Mouse (Mus musculus) bone marrow macrophage, adult 2 months (primary cell): Measurements from ENCODE around the gene Kif1c. TPM values are rescaled to one million over a fixed set of nuclear protein-coding genes. Genes with fewer than 3 reads are reported as not detected.

Experiments used
- H3K27ac ChIP-seq: 2 replicates; pipeline ENCODE4 v1.5.1; 2012; ENCODE audit warnings: low read depth, low read length; ENCODE audit not compliant: insufficient read depth
- H3K4me1 ChIP-seq: 2 replicates; pipeline ENCODE4 v1.6.1; 2012; ENCODE audit warnings: low read length; ENCODE audit not compliant: control insufficient read depth, insufficient read depth
- H3K4me3 ChIP-seq: 2 replicates; pipeline ENCODE4 v1.5.1; 2012; ENCODE audit warnings: mild to moderate bottlenecking, low read length, moderate library complexity; ENCODE audit not compliant: insufficient read depth
- CTCF ChIP-seq: IDR thresholded peaks from 2 replicates; pipeline ENCODE4 v1.5.1; 2012; ENCODE audit warnings: low read depth, mild to moderate bottlenecking, low read length, moderate library complexity
- POLR2A ChIP-seq: IDR thresholded peaks from 2 replicates; pipeline ENCODE4 v1.6.1; 2012; ENCODE audit warnings: mild to moderate bottlenecking, low read depth, low read length, borderline replicate concordance
- polyA plus RNA-seq: library from polyadenylated mRNA; stranded (reverse); fragments of >200 nt; gene quantifications from 2 replicates; pipeline ENCODE4 v1.2.4, GENCODE M21; 2012; ENCODE audit not compliant: missing spikeins, insufficient read depth, insufficient read length

Kif1c gene
- polyA plus RNA-seq, 1 experiment: 57.9 TPM

DNA sequence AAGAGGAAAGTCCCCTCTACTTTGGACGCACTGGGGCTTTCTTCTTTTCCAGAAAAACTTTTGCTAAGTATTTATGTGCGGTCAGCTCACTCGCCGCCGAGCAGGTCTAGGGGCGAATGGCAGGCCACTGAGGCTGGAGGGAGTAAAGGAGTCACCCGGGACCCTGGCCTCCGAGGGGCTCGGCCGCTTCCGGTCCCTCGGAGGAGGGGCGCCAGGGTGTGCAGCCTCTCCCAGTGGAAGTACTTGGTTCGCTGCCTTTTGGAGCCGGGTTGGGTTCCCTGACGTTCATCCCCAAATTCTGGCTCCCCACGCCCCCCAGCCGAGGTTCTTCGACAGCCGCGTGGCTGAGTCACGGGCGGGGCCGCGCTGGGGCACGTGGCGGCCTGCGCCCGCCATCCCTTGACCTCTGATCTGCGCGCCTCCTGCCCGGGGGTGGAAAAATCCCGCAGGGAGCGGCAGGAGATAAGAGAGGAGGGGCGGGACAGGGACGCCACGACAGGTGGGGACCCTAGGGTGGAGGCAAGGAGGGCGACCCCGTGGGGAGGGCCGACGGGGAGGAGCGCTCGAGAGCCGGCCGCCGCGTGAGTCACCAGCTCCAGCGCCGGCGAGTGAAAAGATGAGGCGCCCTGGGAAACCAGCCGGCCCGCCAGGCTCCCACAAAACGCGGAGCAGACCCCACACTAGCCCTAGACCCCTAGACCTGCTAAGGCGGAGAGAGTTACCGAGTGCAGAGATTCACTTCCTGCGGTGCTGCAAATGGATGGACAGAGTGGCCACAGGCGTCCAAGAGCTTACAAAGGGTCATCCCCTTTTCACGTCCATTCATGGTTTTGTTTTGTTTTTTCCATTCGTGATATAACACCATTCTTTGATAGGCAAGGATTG is 44.5 kb upstream of the Kif1c start:
- TF ChIP-seq POLR2A (no peak), CTCF (no peak)
- H3K4me1 ChIP-seq: peaks cover 35% of the 10 kb centered on the region
- H3K4me3 ChIP-seq: peak overlapping the region; percentile 84
- peak overlapping the region; percentile 97 for H3K27ac ChIP-seq

DNA sequence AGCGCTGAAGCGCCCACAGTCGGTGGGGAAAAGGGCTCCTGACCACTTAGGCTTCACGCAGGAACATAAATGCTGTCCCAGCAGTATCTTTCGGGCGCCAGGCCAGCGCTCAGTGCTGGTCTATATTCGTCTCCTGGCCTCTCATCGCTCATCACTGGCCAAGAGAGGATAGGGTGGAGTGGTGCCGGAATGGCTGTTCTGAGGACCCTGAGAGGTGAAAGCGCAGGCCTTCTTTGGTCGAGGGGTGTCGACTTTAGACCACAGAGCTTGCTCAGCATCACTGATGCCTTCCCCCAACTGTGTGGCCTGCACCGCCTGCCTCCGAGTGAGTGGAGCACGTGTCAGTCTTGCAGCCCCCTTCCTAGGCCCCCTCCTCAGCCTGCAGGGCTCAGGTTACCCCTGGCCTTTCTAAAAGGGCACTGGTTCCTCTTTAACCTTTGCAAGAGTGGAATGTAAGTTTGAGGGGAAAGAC is 43.9 kb upstream of the Kif1c start:
- Histone ChIP-seq H3K4me1 (peaks cover 32% of the 10 kb centered on the region), H3K27ac (peak overlapping the region; percentile 97), H3K4me3 (peak overlapping the region; percentile 84)
- TF ChIP-seq CTCF: no peak
- TF ChIP-seq POLR2A: no peak

DNA sequence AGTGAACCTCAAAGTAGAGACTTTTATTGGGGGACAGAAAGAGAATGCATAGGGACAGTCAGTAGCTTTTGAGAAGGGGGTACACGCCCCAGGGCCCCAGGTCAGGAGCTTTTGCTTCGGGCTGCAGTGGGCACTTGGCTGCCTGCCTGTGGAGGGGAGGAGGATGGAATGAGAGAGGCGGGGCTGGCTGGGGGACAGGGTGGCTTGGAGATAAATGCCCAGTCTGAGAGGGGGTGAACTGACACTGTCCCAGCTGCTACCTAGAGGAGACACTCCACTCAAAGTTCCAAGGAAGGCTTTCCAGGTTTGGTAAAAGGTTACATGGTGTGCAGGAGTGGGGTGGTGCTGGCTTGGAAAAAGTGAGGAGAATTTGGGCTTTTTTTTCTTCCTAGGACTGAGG is 43.4 kb upstream of the Kif1c start, which contains the start of gene Eno3:
Gene Eno3 (plus strand): TSS at position 239 of the 400 bp plus-strand sequence.
- H3K4me3 ChIP-seq: peak within 1 kb of the TSS; percentile 84
- peak within 1 kb of the TSS; percentile 97 for H3K27ac ChIP-seq
- peaks cover 32% of the 10 kb centered on the region for H3K4me1 ChIP-seq
- TF ChIP-seq CTCF: no peak
- no peak for TF ChIP-seq POLR2A

GRCm38 (mm10) chr11:70657573-70657972 is 42.8 kb upstream of the Kif1c start:
- Histone ChIP-seq H3K27ac (no peak overlapping the region), H3K4me1 (peaks cover 33% of the 10 kb centered on the region), H3K4me3 (no peak overlapping the region)
- no peak for TF ChIP-seq CTCF
- TF ChIP-seq POLR2A: no peak

DNA sequence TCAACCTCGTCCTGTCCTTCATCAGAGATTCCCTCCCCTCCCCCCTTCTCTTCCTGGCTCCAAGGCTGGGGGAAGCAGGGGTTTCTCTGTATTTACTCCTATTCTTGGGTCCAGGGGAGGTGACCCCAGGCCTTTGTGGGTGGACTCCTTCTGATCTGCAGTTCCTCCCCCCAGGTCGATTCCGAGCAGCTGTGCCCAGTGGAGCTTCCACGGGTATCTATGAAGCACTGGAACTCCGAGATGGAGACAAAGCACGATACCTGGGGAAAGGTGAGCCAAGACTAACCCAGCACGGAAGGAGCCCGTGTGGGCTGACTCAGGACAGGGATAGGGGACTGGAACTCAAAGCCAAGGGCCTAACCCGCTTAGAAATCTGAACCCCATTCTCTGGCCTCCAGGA is 42.4 kb upstream of the Kif1c start:
- H3K4me3 ChIP-seq: no peak overlapping the region

DNA sequence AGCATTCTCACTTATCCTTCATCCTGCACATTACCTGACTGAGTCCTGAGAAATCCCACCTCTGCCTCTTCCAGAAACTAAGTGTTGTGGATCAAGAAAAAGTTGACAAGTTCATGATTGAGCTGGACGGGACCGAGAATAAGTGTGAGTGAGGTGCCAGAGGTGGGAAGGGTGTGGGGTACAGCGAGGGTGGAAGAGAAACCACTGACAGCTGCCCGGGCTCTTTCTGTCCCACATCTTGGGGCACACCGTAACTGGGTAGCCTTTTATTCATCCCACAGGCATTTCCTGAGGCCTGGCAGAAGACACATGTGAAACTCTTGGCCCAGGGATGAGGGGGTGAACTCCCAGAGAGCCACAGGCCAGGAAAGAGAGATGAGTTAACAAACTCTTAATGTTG is 41.8 kb upstream of the Kif1c start:
- H3K4me3 ChIP-seq: no peak overlapping the region
- no peak overlapping the region for H3K27ac ChIP-seq
- TF ChIP-seq POLR2A (no peak), CTCF (no peak)
- peaks cover 38% of the 10 kb centered on the region for H3K4me1 ChIP-seq

More for the DNA sequence above, 42.4 kb upstream of the Kif1c start:
- TF ChIP-seq POLR2A: no peak
- TF ChIP-seq CTCF: no peak
- peaks cover 37% of the 10 kb centered on the region for H3K4me1 ChIP-seq
- no peak overlapping the region for H3K27ac ChIP-seq

DNA sequence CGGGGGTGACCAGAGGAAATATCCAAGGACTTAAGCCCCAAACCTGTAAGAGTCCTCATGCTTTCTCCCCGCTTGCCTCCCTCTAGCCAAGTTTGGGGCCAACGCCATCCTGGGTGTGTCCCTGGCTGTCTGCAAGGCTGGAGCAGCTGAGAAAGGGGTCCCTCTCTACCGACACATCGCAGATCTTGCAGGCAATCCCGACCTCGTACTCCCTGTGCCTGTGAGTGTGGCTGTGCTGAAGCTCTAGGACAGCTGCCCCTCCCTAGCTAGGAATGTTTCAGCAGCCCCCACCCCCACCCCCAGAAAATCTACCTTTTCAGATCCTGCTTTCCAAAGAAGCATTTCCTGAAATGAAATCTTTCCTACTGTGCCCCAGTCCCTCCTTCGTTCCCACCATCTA is 41.4 kb upstream of the Kif1c start:
- no peak overlapping the region for H3K4me3 ChIP-seq
- H3K27ac ChIP-seq: no peak overlapping the region
- peaks cover 38% of the 10 kb centered on the region for H3K4me1 ChIP-seq
- TF ChIP-seq CTCF (no peak), POLR2A (no peak)

DNA sequence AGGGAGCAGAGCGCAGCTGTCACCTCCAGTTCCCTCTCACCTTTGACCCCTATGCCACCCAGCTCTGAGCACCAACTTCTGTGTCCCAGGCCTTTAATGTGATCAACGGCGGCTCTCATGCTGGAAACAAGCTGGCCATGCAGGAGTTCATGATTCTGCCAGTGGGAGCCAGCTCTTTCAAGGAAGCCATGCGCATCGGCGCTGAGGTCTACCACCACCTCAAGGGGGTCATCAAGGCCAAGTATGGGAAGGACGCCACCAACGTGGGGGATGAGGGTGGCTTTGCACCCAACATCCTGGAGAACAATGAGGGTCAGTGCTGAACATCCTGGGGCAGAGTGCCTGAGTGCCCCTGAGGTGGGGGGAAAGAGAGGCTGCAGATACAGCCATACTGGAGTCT is 39.8 kb upstream of the Kif1c start:
- Histone ChIP-seq H3K4me3 (no peak overlapping the region), H3K27ac (no peak overlapping the region), H3K4me1 (peaks cover 38% of the 10 kb centered on the region)
- TF ChIP-seq POLR2A (no peak), CTCF (no peak)

GRCm38 (mm10) chr11:70663101-70663500 is 37.2 kb upstream of the Kif1c start:
- TF ChIP-seq POLR2A (no peak), CTCF (no peak)
- H3K27ac ChIP-seq: no peak overlapping the region
- peaks cover 37% of the 10 kb centered on the region for H3K4me1 ChIP-seq

GRCm38 (mm10) chr11:70663957-70664356 is 36.4 kb upstream of the Kif1c start:
- no peak overlapping the region for H3K4me3 ChIP-seq
- peaks cover 29% of the 10 kb centered on the region for H3K4me1 ChIP-seq
- H3K27ac ChIP-seq: no peak overlapping the region
- TF ChIP-seq CTCF (no peak), POLR2A (no peak)

More at GRCm38 (mm10) chr11:70663101-70663500, 37.2 kb upstream of the Kif1c start:
- no peak overlapping the region for H3K4me3 ChIP-seq
